In the genomic region with DNA sequence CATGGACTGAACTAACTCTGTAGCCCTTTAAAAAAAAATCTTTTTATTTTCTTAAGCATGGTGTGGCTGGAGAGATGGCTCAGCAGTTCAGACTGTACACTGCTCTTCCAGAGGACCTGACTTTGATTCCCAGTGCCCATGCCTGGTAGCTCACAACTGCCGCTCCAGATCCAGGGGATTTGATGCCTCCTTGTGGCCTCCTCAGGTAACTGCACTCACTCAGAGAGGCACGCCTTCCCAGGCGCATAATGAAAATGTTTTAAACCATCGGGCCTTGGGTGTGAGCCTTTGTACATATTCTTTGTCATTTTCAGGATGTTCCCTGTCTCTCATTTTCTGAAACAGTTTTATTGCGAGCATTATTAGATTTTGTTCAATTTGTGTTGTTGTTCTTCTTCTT, we compare ENCODE assay signal across 19 mouse cellular contexts.
DNase-seq lines count a peak whose midpoint lies in the region; ATAC-seq and TF ChIP-seq lines count a peak whose summit lies in the region.
"Had no signal": no experiment of that assay in that cellular context is flagged by ENCODE, and none has a peak within 500 bp of the region (broad histone marks: within the 10 kb centered on the region; RNA-seq: fewer than 3 reads in every experiment).

No protein-coding gene starts in this region.

- no peaks in the 10 kb centered on the region for H3K27me3 ChIP-seq in forebrain, postnatal 0 days (ENCODE audit: insufficient read depth, low read length)
- no peaks in the 10 kb centered on the region for H3K27me3 ChIP-seq in forebrain, embryonic 14.5 days (replicated peaks; ENCODE audit: control insufficient read depth, insufficient read depth, low read length)
- no peaks in the 10 kb centered on the region for H3K27me3 ChIP-seq in liver, adult 2 months (ENCODE audit: control insufficient read depth, insufficient read depth, low read length)
- peaks cover 48% of the 10 kb centered on the region for H3K27me3 ChIP-seq in CH12.LX (replicated peaks)
- H3K27me3 ChIP-seq: lung, embryonic 15.5 days; neural tube, embryonic 13.5 days; stomach, embryonic 15.5 days had no signal

- no peak overlapping the region for H3K4me2 ChIP-seq in forebrain, postnatal 0 days (ENCODE audit: low read depth)
- no peak overlapping the region for H3K4me2 ChIP-seq in forebrain, embryonic 14.5 days (ENCODE audit: low read length)
- H3K4me2 ChIP-seq in CH12.LX (ENCODE audit: insufficient read depth, low read depth, poor library complexity, severe bottlenecking), result no peak overlapping the region
- H3K4me2 ChIP-seq: heart, embryonic 13.5 days; lung, embryonic 15.5 days; neural tube, embryonic 13.5 days; stomach, embryonic 15.5 days had no signal

- DNase-seq in forebrain, postnatal 0 days, result no peak
- no peak for DNase-seq in forebrain, embryonic 14.5 days (ENCODE audit: low spot score)
- no peak for DNase-seq in liver, adult 2 months (ENCODE audit: extremely low read depth, low read depth, low spot score)
- DNase-seq in liver, result no peak
- no peak for DNase-seq in CH12.LX (ENCODE audit: extremely low read depth)
- DNase-seq in ZHBTc4 (ENCODE audit: low read depth, low spot score), result peak; percentile 34
- DNase-seq in layer of hippocampus, adult 9-10 months (ENCODE audit: low spot score), result no peak
- no peak for DNase-seq in frontal cortex, postnatal 10 days (ENCODE audit: low spot score in 2 of 2)
- DNase-seq: adrenal gland, postnatal 36 days; cerebellum, postnatal 10 days; heart, postnatal 4 days; kidney, postnatal 14 days; thymus, postnatal 36 days had no signal

- H3K27ac ChIP-seq in forebrain, postnatal 0 days (ENCODE audit: low read depth, low read length), result no peak overlapping the region
- no peak overlapping the region for H3K27ac ChIP-seq in forebrain, embryonic 14.5 days (ENCODE audit: low read depth, low read length)
- no peak overlapping the region for H3K27ac ChIP-seq in liver, adult 2 months (replicated peaks; ENCODE audit: insufficient read depth, low read depth, low read length)
- H3K27ac ChIP-seq in CH12.LX (ENCODE audit: insufficient read depth, low read depth), result no peak overlapping the region
- H3K27ac ChIP-seq: heart, embryonic 13.5 days; lung, embryonic 15.5 days; neural tube, embryonic 13.5 days; stomach, embryonic 15.5 days had no signal

- H3K4me3 ChIP-seq in forebrain, postnatal 0 days (ENCODE audit: low read depth, low read length), result no peak overlapping the region
- H3K4me3 ChIP-seq in forebrain, embryonic 14.5 days (ENCODE audit: low read depth, low read length), result no peak overlapping the region
- no peak overlapping the region for H3K4me3 ChIP-seq in liver, adult 2 months (ENCODE audit: insufficient read depth, low read depth, low read length)
- no peak overlapping the region for H3K4me3 ChIP-seq in CH12.LX (replicated peaks in 1 of 3; ENCODE audit: low read depth in 2 of 3, low read length in 2 of 3, poor library complexity in 1 of 3)
- H3K4me3 ChIP-seq: heart, embryonic 13.5 days; lung, embryonic 15.5 days; neural tube, embryonic 13.5 days; stomach, embryonic 15.5 days had no signal

- 96% methylated on average over 5 of the region's 5 CpGs for WGBS in forebrain, postnatal 0 days
- 97% methylated on average over 5 of the region's 5 CpGs for WGBS in forebrain, embryonic 14.5 days
- WGBS in liver, adult 2 months, result 97% methylated on average over 5 of the region's 5 CpGs

- H3K9me3 ChIP-seq in forebrain, postnatal 0 days (ENCODE audit: low read length), result no peaks in the 10 kb centered on the region
- H3K9me3 ChIP-seq in forebrain, embryonic 14.5 days (replicated peaks; ENCODE audit: control insufficient read depth, low read length), result no peaks in the 10 kb centered on the region; the same call in 1 of the 2 replicates
- H3K9me3 ChIP-seq in CH12.LX (replicated peaks; ENCODE audit: low read length), result peaks cover 3% of the 10 kb centered on the region
- H3K9me3 ChIP-seq: heart, embryonic 13.5 days; lung, embryonic 15.5 days; neural tube, embryonic 13.5 days; stomach, embryonic 15.5 days had no signal

- no peaks in the 10 kb centered on the region for H3K36me3 ChIP-seq in forebrain, postnatal 0 days (ENCODE audit: insufficient read depth)
- H3K36me3 ChIP-seq in forebrain, embryonic 14.5 days (ENCODE audit: control insufficient read depth, insufficient read depth, low read length), result no peaks in the 10 kb centered on the region
- H3K36me3 ChIP-seq in liver, adult 2 months (ENCODE audit: control insufficient read depth, insufficient read depth, low read length), result no peaks in the 10 kb centered on the region
- no peaks in the 10 kb centered on the region for H3K36me3 ChIP-seq in CH12.LX (replicated peaks in 1 of 2; ENCODE audit: control insufficient read depth in 1 of 2, insufficient read depth in 1 of 2, low read length in 1 of 2)
- H3K36me3 ChIP-seq: heart, embryonic 13.5 days; lung, embryonic 15.5 days; neural tube, embryonic 13.5 days; stomach, embryonic 15.5 days had no signal

- H3K4me1 ChIP-seq in forebrain, postnatal 0 days (ENCODE audit: insufficient read depth), result 0 out of 2 replicates have a peak, but pooled peaks cover 4% of the 10 kb centered on the region
- 0 out of 2 replicates have a peak, but pooled peaks cover 2% of the 10 kb centered on the region for H3K4me1 ChIP-seq in forebrain, embryonic 14.5 days (ENCODE audit: control insufficient read depth, insufficient read depth, low read length)
- no peaks in the 10 kb centered on the region for H3K4me1 ChIP-seq in liver, adult 2 months (ENCODE audit: control insufficient read depth, insufficient read depth, low read length)
- H3K4me1 ChIP-seq in CH12.LX (ENCODE audit: control insufficient read depth in 1 of 2, insufficient read depth in 2 of 2), result no peaks in the 10 kb centered on the region
- H3K4me1 ChIP-seq: heart, embryonic 13.5 days had no signal

- dilution Hi-C loops in CH12.LX (cut with MboI; ENCODE audit: extremely low pct_ligation_motif_present, extremely low pct_unique_long_range_greater_than_20kb, low sequenced_read_pairs), result no loop called here

- no peak for TF ChIP-seq EP300 in CH12.LX (IDR thresholded peaks at IDR 0.05; ENCODE audit: low read length)

- in situ Hi-C loops in CH12.LX (cut with MboI; ENCODE audit: low pct_ligation_motif_present, low pct_unique_long_range_greater_than_20kb, low sequenced_read_pairs), result no loop called here

- peak; percentile 24 for TF ChIP-seq RAD21 in CH12.LX (IDR thresholded peaks at IDR 0.05; ENCODE audit: low read depth, low read length)

- H3K9ac ChIP-seq in forebrain, postnatal 0 days, result no peak overlapping the region
- H3K9ac ChIP-seq in forebrain, embryonic 14.5 days (ENCODE audit: low read length), result no peak overlapping the region
- H3K9ac ChIP-seq in liver, adult 2 months (ENCODE audit: low read depth, low read length), result no peak overlapping the region
- H3K9ac ChIP-seq in CH12.LX (ENCODE audit: insufficient read depth, low read depth), result no peak overlapping the region
- H3K9ac ChIP-seq: heart, embryonic 13.5 days; lung, embryonic 15.5 days; neural tube, embryonic 13.5 days; stomach, embryonic 15.5 days had no signal

- ATAC-seq in forebrain, postnatal 0 days, result no peak
- ATAC-seq in forebrain, embryonic 14.5 days, result no peak
- ATAC-seq: activated CD4-positive, CD25-positive, alpha-beta regulatory T cell, adult 4 months; inflammation-experienced regulatory T-cells, adult 6 months had no signal

- TF ChIP-seq CTCF in forebrain, postnatal 0 days (IDR thresholded peaks at IDR 0.05; ENCODE audit: low read depth), result peak; percentile 22; the same call in 1 of the 2 replicates
- TF ChIP-seq CTCF in liver, adult 2 months (IDR thresholded peaks at IDR 0.05; ENCODE audit: low read depth, low read length), result peak; percentile 27
- peak in 1 of 2 experiments; percentile 35; a peak in 2 of 4 replicates for TF ChIP-seq CTCF in CH12.LX (conservative IDR thresholded peaks at IDR 0.05 in 1 of 2, IDR thresholded peaks at IDR 0.05 in 1 of 2; ENCODE audit: low read depth in 2 of 2, low read length in 2 of 2)

- TF ChIP-seq POLR2A in liver, adult 2 months (IDR thresholded peaks at IDR 0.05; ENCODE audit: extremely low read depth, insufficient read depth, low read length), result no peak
- TF ChIP-seq POLR2A in CH12.LX (IDR thresholded peaks at IDR 0.05; ENCODE audit: low read depth, low read length), result no peak

- no peaks in the 10 kb centered on the region for H3K79me2 ChIP-seq in liver, adult 2 months (ENCODE audit: control insufficient read depth, insufficient read depth, low read length)
- H3K79me2 ChIP-seq in CH12.LX (replicated peaks; ENCODE audit: control insufficient read depth, extremely low read depth, insufficient read depth, poor library complexity, severe bottlenecking), result no peaks in the 10 kb centered on the region

TF ChIP-seq in CH12.LX, 34 proteins besides CTCF, POLR2A, EP300 and RAD21:
- TF ChIP-seq NRF1 (IDR thresholded peaks at IDR 0.05; ENCODE audit: low read depth, low read length) (no peak), SMC3 (IDR thresholded peaks at IDR 0.05; ENCODE audit: low read depth, low read length) (0 out of 2 replicates have a peak, but pooled peaks have one; percentile 9)
